Mouse (Mus musculus) intestine, postnatal 0 days (tissue): ENCODE measurements at regions not wholly inside any gene's neighbourhood (a gene's known extent, or its start where the extent isn't known, plus 50 kb on each side); places are given as distances from the start of the nearest gene placed in this dataset.

ENCODE experiments used
- ATAC-seq: fragments of 200-750 bp; cut with Nextera tagmentation; 2 replicates; pipeline ENCODE4 v1.8.0; 2017; ENCODE audit warnings: mild to moderate bottlenecking, moderate TSS enrichment, moderate library complexity
- H3K27ac ChIP-seq: fragments of 300-500 bp; sonication (generic); 2 replicates; pipeline ENCODE4 v1.5.1; 2014; ENCODE audit warnings: mild to moderate bottlenecking, low read depth, low read length, moderate library complexity
- H3K27me3 ChIP-seq: fragments of 300-500 bp; sonication (generic); replicated peaks from 2 replicates; pipeline ENCODE4 v1.6.1; 2014; ENCODE audit warnings: low read length, mixed read lengths; ENCODE audit not compliant: control insufficient read depth, insufficient read depth
- H3K36me3 ChIP-seq: fragments of 300-500 bp; sonication (generic); 2 replicates; pipeline ENCODE4 v1.6.1; 2014; ENCODE audit warnings: mild to moderate bottlenecking, moderate library complexity; ENCODE audit not compliant: control insufficient read depth, insufficient read depth
- H3K4me1 ChIP-seq: fragments of 300-500 bp; sonication (generic); replicated peaks from 2 replicates; pipeline ENCODE4 v1.6.1; 2014; ENCODE audit warnings: antibody characterized with exemption, low read length, mixed read lengths; ENCODE audit not compliant: control insufficient read depth, insufficient read depth
- H3K4me2 ChIP-seq: fragments of 300-500 bp; sonication (generic); replicated peaks from 2 replicates; pipeline ENCODE4 v1.6.1; 2014; ENCODE audit warnings: low read depth, mild to moderate bottlenecking, moderate library complexity
- H3K4me3 ChIP-seq: fragments of 300-500 bp; sonication (generic); 2 replicates; pipeline ENCODE4 v1.5.1; 2014; ENCODE audit warnings: low read depth, low read length
- H3K9ac ChIP-seq: fragments of 300-500 bp; sonication (generic); 2 replicates; pipeline ENCODE4 v1.6.1; 2014; ENCODE audit warnings: mild to moderate bottlenecking, low read depth, low read length
- H3K9me3 ChIP-seq: fragments of 300-500 bp; sonication (generic); 2 replicates; pipeline ENCODE4 v1.6.1; 2016; ENCODE audit warnings: mixed run types; ENCODE audit not compliant: control insufficient read depth
- CTCF ChIP-seq: sonication (generic); IDR thresholded peaks from 2 replicates; pipeline ENCODE4 v1.5.1; 2016; ENCODE audit warnings: low read depth, mild to moderate bottlenecking, control low read depth, antibody characterized with exemption, moderate library complexity
- WGBS: fragments of 180-500 bp; shearing (Covaris S2); extraction: QIAGEN DNeasy Blood & Tissue Kit; methylation state at CpG from one replicate; pipeline ENCODE4 v1.1.7; 2014; 5-methylcytosine and 5-hydroxymethylcytosine counted together

DNA sequence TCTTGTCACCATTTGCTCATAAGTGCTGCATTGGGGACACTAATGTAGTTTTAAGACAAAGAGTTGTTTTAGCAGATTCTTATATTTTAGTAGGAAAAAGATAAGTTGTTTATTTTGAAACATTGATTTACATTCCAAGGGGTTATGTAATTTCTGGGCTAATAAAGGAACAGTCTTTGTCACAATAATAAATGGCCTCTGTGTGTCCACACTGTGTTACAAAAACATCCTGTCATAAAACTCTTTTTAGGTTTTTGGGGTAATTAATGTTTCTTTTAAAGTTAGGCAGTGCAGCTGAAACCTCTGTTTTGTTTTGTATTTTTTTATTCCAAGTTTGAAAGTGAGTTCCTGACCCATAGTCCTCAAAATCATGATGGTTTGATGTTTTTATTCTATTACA, 210.4 kb upstream of the Col3a1 start:
- Histone ChIP-seq H3K4me1 (no peaks in the 10 kb centered on the region), H3K9me3 (no peaks in the 10 kb centered on the region), H3K4me2 (no peak overlapping the region), H3K36me3 (no peaks in the 10 kb centered on the region), H3K27me3 (no peaks in the 10 kb centered on the region), H3K4me3 (no peak overlapping the region), H3K9ac (no peak overlapping the region), H3K27ac (no peak overlapping the region)
- ATAC-seq = no peak
- no peak for TF ChIP-seq CTCF

- WGBS = 66% methylated on average over 1 of the region's 1 CpGs
- ATAC-seq = no peak
These were observed 194.8 kb upstream of the Col3a1 start for GRCm38 (mm10) chr1:45116409-45117144.

DNA sequence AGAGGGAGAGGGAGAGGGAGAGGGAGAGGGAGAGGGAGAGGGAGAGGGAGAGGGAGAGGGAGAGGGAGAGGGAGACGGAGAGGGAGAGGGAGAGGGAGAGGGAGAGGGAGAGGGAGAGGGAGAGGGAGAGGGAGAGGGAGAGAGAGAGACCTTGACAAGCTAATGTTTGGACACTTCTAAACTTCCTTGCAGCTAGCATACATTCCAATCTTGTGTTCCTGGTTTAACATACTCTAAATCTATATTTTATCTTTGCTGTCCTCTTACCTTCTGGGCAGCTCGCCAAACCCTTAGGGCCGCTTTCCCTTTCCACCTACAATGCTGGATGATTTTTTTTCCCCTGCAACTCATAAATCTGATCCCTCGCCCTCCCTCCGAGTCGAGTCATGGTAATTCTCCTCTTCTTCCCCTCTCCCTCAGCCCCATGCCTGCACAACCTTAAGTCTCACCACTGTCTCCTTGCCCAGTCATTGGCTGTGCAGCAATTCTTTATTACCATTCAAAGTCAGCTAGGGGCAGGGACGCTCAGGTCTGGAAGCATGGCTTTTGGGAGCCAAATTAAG, 176.1 kb upstream of the Col3a1 start:
- H3K36me3 ChIP-seq = no peaks in the 10 kb centered on the region
- no peak for TF ChIP-seq CTCF
- ATAC-seq = no peak
- 27% methylated on average over 6 of the region's 7 CpGs for WGBS
- H3K4me2 ChIP-seq = no peak overlapping the region
- H3K9ac ChIP-seq = no peak overlapping the region
- H3K4me1 ChIP-seq = no peaks in the 10 kb centered on the region
- no peaks in the 10 kb centered on the region for H3K9me3 ChIP-seq
- no peaks in the 10 kb centered on the region for H3K27me3 ChIP-seq
- no peak overlapping the region for H3K27ac ChIP-seq
- no peak overlapping the region for H3K4me3 ChIP-seq

More at GRCm38 (mm10) chr1:45116409-45117144, 194.8 kb upstream of the Col3a1 start:
- Histone ChIP-seq H3K27ac (no peak overlapping the region), H3K4me2 (no peak overlapping the region), H3K36me3 (no peaks in the 10 kb centered on the region), H3K4me3 (no peak overlapping the region), H3K9ac (no peak overlapping the region), H3K4me1 (no peaks in the 10 kb centered on the region), H3K27me3 (no peaks in the 10 kb centered on the region), H3K9me3 (no peaks in the 10 kb centered on the region)
- no peak for TF ChIP-seq CTCF

DNA sequence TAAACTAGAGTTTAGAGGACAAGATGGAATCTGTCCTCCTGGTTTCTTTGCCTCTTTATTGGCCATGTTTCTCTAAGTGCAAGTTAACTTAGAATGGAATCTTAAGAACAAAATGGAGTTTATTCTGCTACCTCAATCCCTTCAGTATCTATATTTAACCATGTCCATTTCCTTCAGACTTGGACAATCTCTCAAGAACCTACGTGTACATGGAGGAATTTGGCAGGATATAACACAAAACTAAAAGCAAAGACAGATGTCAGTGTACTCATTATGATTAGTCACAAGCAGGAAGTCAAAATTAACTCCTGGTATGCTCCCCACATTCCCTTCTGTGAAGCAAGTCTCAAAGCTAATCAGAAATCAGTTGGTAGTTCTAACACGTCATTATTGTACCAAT, 164.3 kb upstream of the Col3a1 start:
- Histone ChIP-seq H3K4me2 (no peak overlapping the region), H3K4me3 (no peak overlapping the region), H3K9me3 (no peaks in the 10 kb centered on the region), H3K27me3 (no peaks in the 10 kb centered on the region), H3K4me1 (no peaks in the 10 kb centered on the region), H3K36me3 (no peaks in the 10 kb centered on the region), H3K27ac (no peak overlapping the region), H3K9ac (no peak overlapping the region)
- no peak for ATAC-seq
- 59% methylated on average over 2 of the region's 2 CpGs for WGBS
- TF ChIP-seq CTCF = no peak

- Histone ChIP-seq H3K4me1 (no peaks in the 10 kb centered on the region), H3K9me3 (no peaks in the 10 kb centered on the region), H3K36me3 (no peaks in the 10 kb centered on the region), H3K4me3 (no peak overlapping the region), H3K27me3 (no peaks in the 10 kb centered on the region), H3K27ac (no peak overlapping the region), H3K9ac (no peak overlapping the region), H3K4me2 (no peak overlapping the region)
- TF ChIP-seq CTCF = no peak
- ATAC-seq = no peak
- WGBS = 96% methylated on average over 1 of the region's 1 CpGs
These were observed 129.7 kb upstream of the Col3a1 start for GRCm38 (mm10) chr1:45181632-45182031.

DNA sequence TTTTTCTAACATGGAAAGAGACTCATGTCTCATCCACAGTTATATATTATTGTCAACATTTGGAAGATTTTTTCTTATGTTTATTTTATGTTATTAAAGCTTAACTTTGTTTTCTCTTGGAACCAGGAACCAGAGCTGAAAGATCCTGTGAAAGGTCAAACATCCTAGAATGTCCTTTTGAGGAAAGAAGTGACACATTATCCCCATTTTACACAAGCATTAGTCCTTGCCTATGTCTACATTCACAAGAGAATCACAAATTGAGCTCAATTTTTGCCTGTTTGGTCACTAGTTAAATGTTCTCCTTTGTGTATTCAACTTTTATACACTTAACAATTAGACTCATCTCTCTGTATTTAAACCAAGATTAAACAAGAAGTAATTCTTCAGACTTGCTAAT, 126.0 kb upstream of the Col3a1 start:
- Histone ChIP-seq H3K4me3 (no peak overlapping the region), H3K36me3 (no peaks in the 10 kb centered on the region), H3K4me1 (no peaks in the 10 kb centered on the region), H3K27me3 (no peaks in the 10 kb centered on the region), H3K9me3 (no peaks in the 10 kb centered on the region), H3K9ac (no peak overlapping the region), H3K4me2 (no peak overlapping the region), H3K27ac (no peak overlapping the region)
- no peak for TF ChIP-seq CTCF
- no peak for ATAC-seq
